Mouse (Mus musculus): Measurements from ENCODE around the gene Vipas39.

GRCm38 (mm10) chr12:87212844-87213606 lies 53.0 kb downstream of the Vipas39 start:
- TF ChIP-seq CTCF (IDR thresholded peaks at IDR 0.05) (no peak), POLR2A (IDR thresholded peaks at IDR 0.05; ENCODE audit: insufficient read depth, low read depth, low read length) (no peak)

All from heart, adult 2 months (tissue).